Mouse (Mus musculus): ENCODE measurements around the gene Defb19.

- TF ChIP-seq CTCF (conservative IDR thresholded peaks at IDR 0.05; ENCODE audit: insufficient read depth, insufficient read length, low read depth, low read length) (no peak), POLR2A (IDR thresholded peaks at IDR 0.05; ENCODE audit: low read depth, low read length) (no peak)
Observed at GRCm38 (mm10) chr2:152542897-152543296, 37.2 kb downstream of the Defb19 start.

Data from kidney, adult 2 months (tissue).